Mouse (Mus musculus): ENCODE data around the gene Myh7b. TPM values are rescaled to one million over a fixed set of nuclear protein-coding genes. Genes with fewer than 3 reads are reported as not detected.

Myh7b gene
- polyA plus RNA-seq, 1 experiment from 2014 or later = 0.61 TPM

DNA sequence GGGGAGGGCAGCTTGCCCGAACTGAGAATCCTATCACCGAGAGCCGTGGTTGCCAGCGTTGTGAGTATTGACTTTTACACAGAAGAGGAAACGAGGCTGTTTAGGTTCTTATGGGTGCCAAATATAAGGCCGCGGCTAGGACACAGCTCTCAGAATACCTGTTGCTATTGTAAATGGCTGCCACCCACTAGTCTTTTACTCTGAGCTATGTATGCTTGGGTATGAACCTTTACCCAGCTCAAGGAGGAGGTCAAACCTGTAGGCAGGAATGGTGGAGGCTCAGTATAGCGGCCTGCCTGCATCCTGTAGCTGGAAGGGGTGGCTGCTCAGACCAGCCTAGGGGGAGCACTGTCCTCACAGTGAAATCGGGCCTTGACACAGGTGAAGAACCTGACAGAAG, 17.1 kb downstream of the Myh7b start:
- Histone ChIP-seq H3K9ac (no peak overlapping the region), H3K36me3 (peaks cover 19% of the 10 kb centered on the region), H3K27ac (no peak overlapping the region), H3K9me3 (replicated peaks) (no peaks in the 10 kb centered on the region), H3K4me1 (peaks cover 32% of the 10 kb centered on the region), H3K4me2 (replicated peaks) (no peak overlapping the region), H3K4me3 (no peak overlapping the region), H3K27me3 (peaks cover 78% of the 10 kb centered on the region)
- WGBS = 79% methylated on average over 9 of the region's 9 CpGs
- ATAC-seq (ENCODE audit: low FRiP score) = no peak

DNA sequence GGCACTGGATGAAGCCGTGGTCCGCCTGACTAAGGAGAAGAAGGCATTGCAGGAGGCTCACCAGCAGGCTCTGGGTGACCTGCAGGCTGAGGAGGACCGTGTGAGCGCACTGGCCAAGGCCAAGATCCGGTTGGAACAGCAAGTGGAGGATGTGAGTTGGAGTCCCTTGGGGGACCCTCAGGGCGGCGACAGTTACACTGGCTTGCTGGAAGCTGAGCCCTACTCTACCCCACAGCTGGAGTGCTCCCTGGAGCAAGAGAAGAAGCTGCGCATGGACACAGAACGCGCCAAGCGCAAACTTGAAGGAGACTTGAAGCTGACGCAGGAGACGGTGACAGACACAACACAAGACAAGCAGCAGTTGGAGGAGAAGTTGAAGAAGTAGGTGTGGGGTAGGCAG, 17.5 kb downstream of the Myh7b start:
- no peak overlapping the region for H3K4me2 ChIP-seq (replicated peaks)
- no peak overlapping the region for H3K27ac ChIP-seq
- no peak overlapping the region for H3K4me3 ChIP-seq
- no peaks in the 10 kb centered on the region for H3K9me3 ChIP-seq (replicated peaks)
- no peak for ATAC-seq (ENCODE audit: low FRiP score)
- peaks cover 23% of the 10 kb centered on the region for H3K36me3 ChIP-seq
- H3K27me3 ChIP-seq = peaks cover 82% of the 10 kb centered on the region
- peaks cover 32% of the 10 kb centered on the region for H3K4me1 ChIP-seq
- H3K9ac ChIP-seq = no peak overlapping the region
- WGBS = 73% methylated on average over 13 of the region's 13 CpGs

DNA sequence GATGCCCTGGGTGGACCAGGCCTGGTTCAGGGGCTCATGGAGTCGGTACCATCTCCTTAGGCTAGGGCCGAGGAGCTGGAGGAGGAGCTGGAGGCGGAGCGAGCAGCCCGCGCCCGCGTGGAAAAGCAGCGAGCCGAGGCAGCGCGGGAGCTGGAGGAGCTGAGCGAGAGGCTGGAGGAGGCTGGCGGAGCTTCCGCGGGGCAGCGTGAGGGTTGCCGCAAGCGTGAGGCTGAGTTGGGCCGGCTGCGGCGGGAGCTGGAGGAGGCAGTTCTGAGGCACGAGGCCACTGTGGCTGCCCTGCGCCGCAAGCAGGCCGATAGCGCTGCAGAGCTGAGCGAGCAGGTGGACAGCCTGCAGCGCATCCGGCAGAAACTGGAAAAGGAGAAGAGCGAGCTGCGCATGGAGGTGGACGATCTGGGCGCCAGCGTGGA, 18.2 kb downstream of the Myh7b start:
- peaks cover 31% of the 10 kb centered on the region for H3K36me3 ChIP-seq
- H3K27me3 ChIP-seq = peaks cover 87% of the 10 kb centered on the region
- H3K9me3 ChIP-seq (replicated peaks) = no peaks in the 10 kb centered on the region
- peak overlapping the region; percentile 62 for H3K9ac ChIP-seq
- H3K4me2 ChIP-seq (replicated peaks) = peak overlapping the region; percentile 62
- peak; percentile 12; the same call in 1 of the 2 replicates for ATAC-seq (ENCODE audit: low FRiP score)
- peaks cover 32% of the 10 kb centered on the region for H3K4me1 ChIP-seq
- 3% methylated on average over 34 of the region's 35 CpGs for WGBS
- H3K4me3 ChIP-seq = peak overlapping the region; percentile 28
- H3K27ac ChIP-seq = no peak overlapping the region

DNA sequence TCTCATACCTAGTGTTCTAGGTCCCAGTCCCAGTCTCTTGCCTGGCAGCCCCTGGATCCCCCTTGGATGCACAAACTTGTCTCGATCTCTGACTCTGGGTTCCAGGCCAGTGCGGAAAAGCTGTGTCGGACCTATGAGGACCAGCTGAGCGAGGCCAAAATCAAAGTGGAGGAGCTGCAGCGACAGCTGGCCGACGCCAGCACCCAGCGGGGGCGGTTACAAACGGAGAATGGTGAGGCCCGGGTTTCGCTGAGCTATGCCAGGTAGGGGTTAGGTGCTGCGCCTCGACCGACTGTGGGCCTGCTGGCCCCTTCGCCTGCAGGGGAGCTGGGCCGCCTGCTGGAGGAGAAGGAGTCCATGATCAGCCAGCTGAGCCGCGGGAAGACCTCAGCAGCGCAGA, 19.1 kb downstream of the Myh7b start:
- no peak for ATAC-seq (ENCODE audit: low FRiP score)
- Histone ChIP-seq H3K36me3 (peaks cover 40% of the 10 kb centered on the region), H3K4me3 (no peak overlapping the region), H3K9ac (no peak overlapping the region), H3K27ac (no peak overlapping the region), H3K4me2 (replicated peaks) (no peak overlapping the region), H3K4me1 (peaks cover 32% of the 10 kb centered on the region), H3K9me3 (replicated peaks) (no peaks in the 10 kb centered on the region), H3K27me3 (peaks cover 87% of the 10 kb centered on the region)
- WGBS = 17% methylated on average over 20 of the region's 20 CpGs

DNA sequence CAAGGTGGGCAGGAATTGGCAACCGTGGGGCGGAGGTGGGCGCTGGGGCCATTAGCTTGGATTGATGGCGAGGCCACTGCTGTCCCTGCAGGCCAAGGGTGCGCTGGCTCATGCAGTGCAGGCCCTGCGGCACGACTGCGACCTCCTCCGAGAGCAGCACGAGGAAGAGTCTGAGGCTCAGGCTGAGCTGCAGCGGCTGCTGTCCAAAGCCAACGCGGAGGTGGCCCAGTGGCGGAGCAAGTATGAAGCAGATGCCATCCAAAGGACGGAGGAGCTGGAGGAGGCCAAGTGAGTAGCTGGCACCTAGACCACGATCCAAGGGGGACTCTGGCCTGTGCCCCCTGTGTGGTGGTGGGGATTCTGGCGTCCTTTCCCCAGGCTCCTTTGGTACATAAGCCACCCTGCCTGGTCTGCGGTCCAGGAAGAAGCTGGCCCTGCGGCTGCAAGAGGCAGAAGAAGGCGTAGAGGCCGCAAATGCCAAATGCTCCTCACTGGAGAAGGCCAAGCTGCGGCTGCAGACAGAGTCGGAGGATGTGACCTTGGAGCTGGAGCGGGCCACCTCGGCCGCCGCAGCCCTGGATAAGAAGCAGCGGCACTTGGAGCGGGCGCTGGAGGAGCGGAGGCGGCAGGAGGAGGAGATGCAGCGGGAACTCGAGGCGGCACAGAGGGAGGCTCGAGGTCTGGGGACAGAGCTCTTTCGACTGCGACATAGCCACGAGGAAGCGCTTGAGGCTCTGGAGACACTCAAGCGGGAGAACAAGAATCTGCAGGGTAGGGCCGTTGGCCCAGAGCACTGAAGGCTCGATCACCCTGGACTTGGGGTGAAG, 19.8 kb downstream of the Myh7b start:
- Histone ChIP-seq H3K4me1 (peaks cover 32% of the 10 kb centered on the region), H3K4me2 (replicated peaks) (no peak overlapping the region), H3K27me3 (peaks cover 81% of the 10 kb centered on the region), H3K9me3 (replicated peaks) (no peaks in the 10 kb centered on the region), H3K27ac (no peak overlapping the region), H3K9ac (0 out of 2 replicates have a peak overlapping the region, but pooled peaks have one; percentile 13), H3K4me3 (no peak overlapping the region), H3K36me3 (peaks cover 46% of the 10 kb centered on the region)
- 18% methylated on average over 43 of the region's 43 CpGs for WGBS
- no peak for ATAC-seq (ENCODE audit: low FRiP score)

DNA sequence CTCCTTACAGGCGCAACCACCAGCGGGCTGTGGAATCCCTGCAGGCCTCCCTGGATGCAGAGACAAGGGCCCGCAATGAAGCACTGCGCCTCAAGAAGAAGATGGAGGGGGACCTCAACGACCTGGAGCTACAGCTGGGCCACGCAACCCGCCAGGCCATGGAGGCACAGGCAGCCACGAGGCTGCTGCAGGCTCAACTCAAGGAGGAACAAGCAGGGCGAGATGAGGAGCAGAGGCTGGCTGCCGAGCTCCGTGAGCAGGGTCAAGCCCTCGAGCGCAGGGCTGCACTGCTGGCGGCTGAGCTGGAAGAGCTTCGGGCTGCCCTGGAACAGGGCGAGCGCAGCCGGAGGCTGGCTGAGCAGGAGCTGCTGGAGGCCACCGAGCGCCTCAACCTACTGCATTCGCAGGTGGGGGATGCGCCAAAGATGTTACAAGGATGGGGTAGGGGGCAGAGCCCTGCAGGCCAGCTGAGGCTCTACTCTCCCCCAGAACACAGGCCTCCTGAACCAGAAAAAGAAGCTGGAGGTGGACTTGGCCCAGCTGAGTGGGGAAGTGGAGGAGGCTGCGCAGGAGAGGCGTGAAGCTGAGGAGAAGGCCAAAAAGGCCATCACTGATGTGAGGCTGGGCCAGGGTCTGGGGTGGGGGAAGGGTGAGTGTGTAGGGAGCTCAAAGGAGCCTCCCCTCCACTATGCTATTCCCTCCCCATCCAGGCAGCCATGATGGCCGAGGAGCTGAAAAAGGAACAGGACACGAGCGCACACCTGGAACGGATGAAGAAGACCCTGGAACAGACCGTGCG, 21.3 kb downstream of the Myh7b start:
- no peak overlapping the region for H3K4me3 ChIP-seq
- H3K9me3 ChIP-seq (replicated peaks) = no peaks in the 10 kb centered on the region
- H3K27me3 ChIP-seq = peaks cover 71% of the 10 kb centered on the region
- peaks cover 61% of the 10 kb centered on the region for H3K36me3 ChIP-seq
- H3K9ac ChIP-seq = no peak overlapping the region
- 70% methylated on average over 30 of the region's 30 CpGs for WGBS
- no peak overlapping the region for H3K4me2 ChIP-seq (replicated peaks)
- peaks cover 25% of the 10 kb centered on the region for H3K4me1 ChIP-seq
- no peak for ATAC-seq (ENCODE audit: low FRiP score)
- H3K27ac ChIP-seq = no peak overlapping the region

DNA sequence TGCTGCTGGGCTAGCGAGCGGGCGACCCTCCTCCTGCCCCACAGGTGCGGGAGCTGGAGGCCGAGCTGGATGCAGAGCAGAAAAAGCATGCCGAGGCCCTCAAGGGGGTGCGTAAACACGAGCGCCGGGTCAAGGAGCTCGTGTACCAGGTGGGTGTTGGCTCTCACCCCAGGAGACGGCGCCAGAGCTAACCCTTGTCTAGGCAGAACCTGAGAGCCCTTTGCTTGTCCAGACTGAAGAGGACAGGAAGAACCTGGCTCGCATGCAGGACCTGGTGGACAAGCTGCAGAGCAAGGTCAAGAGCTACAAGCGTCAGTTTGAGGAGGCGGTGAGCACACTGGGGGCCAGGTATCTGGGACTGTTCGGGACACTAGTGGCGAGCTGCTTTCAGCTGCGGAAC, 22.1 kb downstream of the Myh7b start:
- peaks cover 25% of the 10 kb centered on the region for H3K4me1 ChIP-seq
- no peak for ATAC-seq (ENCODE audit: low FRiP score)
- H3K4me3 ChIP-seq = no peak overlapping the region
- peaks cover 69% of the 10 kb centered on the region for H3K36me3 ChIP-seq
- H3K27me3 ChIP-seq = peaks cover 63% of the 10 kb centered on the region
- H3K9me3 ChIP-seq (replicated peaks) = no peaks in the 10 kb centered on the region
- H3K27ac ChIP-seq = no peak overlapping the region
- 74% methylated on average over 19 of the region's 19 CpGs for WGBS
- H3K4me2 ChIP-seq (replicated peaks) = no peak overlapping the region
- H3K9ac ChIP-seq = no peak overlapping the region

DNA sequence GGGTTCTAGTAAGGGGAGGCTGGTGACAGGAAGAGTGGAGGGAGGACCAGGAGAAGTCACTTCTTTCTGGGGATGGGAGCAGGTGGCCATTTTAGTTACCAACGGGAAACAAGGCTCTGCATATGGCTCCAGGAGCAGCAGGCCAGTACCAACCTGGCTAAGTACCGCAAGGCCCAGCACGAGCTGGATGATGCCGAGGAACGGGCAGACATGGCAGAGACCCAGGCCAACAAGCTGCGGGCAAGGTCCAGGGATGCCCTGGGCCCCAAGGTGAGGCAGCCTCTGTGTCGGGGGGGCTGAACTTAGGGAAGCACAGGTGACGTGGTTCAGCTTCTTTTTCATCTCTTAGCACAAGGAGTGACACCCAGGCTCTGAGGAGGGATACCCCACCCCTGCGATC, 22.7 kb downstream of the Myh7b start:
- ATAC-seq (ENCODE audit: low FRiP score) = no peak
- Histone ChIP-seq H3K27ac (no peak overlapping the region), H3K27me3 (peaks cover 57% of the 10 kb centered on the region), H3K4me2 (replicated peaks) (no peak overlapping the region), H3K4me3 (no peak overlapping the region), H3K4me1 (peaks cover 25% of the 10 kb centered on the region), H3K36me3 (peaks cover 74% of the 10 kb centered on the region), H3K9me3 (replicated peaks) (no peaks in the 10 kb centered on the region), H3K9ac (no peak overlapping the region)
- 91% methylated on average over 9 of the region's 9 CpGs for WGBS

DNA sequence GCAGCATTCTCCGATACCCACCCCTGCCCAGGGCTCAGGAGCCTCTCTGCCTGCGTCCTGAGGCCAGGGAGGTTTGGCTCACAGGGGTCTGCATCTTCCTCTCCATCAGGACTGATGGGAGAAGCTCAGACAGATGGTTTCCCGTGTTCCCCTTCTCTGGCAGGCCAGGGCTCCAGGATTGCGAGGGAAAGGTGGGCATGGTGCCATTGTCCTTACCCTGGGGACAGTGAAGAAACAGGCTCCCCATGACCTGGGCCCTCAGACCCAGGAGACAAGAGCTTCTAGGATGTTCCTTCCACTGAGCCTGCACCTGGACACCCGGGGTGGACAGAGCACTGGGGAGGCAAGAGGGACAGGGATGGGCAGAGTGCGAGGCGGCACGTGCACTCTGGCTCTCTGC, 23.6 kb downstream of the Myh7b start:
- no peak overlapping the region for H3K27ac ChIP-seq
- no peaks in the 10 kb centered on the region for H3K9me3 ChIP-seq (replicated peaks)
- peaks cover 82% of the 10 kb centered on the region for H3K36me3 ChIP-seq
- WGBS = 91% methylated on average over 8 of the region's 8 CpGs
- ATAC-seq (ENCODE audit: low FRiP score) = no peak
- peaks cover 48% of the 10 kb centered on the region for H3K27me3 ChIP-seq
- peaks cover 20% of the 10 kb centered on the region for H3K4me1 ChIP-seq
- H3K4me3 ChIP-seq = no peak overlapping the region
- no peak overlapping the region for H3K9ac ChIP-seq
- no peak overlapping the region for H3K4me2 ChIP-seq (replicated peaks)

DNA sequence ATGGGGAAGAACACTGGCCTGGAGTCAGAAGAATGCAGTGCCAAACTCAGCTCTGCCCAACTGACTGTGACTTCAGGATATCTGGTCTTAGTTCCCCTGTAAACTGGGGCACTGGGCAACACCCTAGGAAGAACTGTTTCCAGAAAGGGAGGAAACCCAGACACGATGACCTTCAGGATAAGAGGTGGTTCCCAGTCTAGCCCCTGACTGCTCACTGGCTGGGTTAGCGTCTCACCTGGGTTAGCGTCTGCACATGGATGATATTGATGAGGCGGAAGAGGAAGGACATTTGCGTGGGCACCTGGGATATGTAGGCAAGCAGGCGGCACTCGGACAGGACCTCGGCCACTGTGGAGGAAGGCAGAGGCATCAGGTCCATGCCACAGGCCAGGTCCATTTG, 24.9 kb downstream of the Myh7b start:
- Histone ChIP-seq H3K9me3 (replicated peaks) (no peaks in the 10 kb centered on the region), H3K4me1 (peaks cover 6% of the 10 kb centered on the region), H3K27ac (no peak overlapping the region), H3K9ac (no peak overlapping the region), H3K27me3 (peaks cover 34% of the 10 kb centered on the region), H3K36me3 (peaks cover 93% of the 10 kb centered on the region), H3K4me3 (no peak overlapping the region), H3K4me2 (replicated peaks) (no peak overlapping the region)
- no peak for ATAC-seq (ENCODE audit: low FRiP score)
- WGBS = 94% methylated on average over 8 of the region's 8 CpGs

DNA sequence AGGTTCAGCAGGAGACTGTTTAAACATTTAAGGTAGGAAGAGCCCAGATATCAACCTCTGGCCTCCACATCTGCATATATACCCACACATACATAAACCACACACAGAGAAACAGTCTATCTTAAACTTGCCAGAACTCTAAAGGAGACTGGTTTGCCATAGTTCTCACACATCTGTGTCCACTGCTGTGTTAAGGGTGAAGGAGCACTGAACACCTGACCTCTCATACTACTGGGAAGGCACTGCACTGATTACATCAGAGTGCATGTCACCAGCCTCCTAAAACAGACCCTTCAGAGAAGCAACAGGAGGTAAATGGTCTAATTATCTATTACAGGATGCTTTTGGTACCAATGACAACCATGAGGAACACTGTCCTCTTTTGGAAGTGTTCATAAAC, 25.9 kb downstream of the Myh7b start:
- Histone ChIP-seq H3K36me3 (peaks cover 97% of the 10 kb centered on the region), H3K27me3 (peaks cover 25% of the 10 kb centered on the region), H3K4me2 (replicated peaks) (no peak overlapping the region), H3K9me3 (replicated peaks) (no peaks in the 10 kb centered on the region), H3K27ac (no peak overlapping the region), H3K4me1 (no peaks in the 10 kb centered on the region; the same call in 1 of the 2 replicates), H3K9ac (no peak overlapping the region), H3K4me3 (no peak overlapping the region)
- no peak for ATAC-seq (ENCODE audit: low FRiP score)

DNA sequence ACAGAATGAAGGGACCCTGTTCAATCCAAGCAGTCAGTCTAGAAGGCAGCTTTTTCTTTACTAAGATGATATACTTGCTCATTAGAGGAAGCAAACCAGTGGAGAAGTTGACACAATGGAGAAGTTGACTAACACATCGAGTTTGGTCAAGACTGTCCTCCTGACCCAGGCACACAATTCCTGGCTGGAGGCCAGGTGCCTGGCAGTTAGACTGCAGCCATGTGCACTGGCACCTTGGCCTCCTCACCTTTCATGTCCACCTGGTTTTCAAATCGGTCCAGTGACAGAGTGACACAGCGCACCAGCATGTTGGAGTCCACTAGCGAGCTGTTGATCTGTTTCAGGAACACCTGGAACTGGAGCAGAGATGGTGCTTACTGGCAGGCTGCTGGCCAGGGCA, 26.4 kb downstream of the Myh7b start:
- Histone ChIP-seq H3K27me3 (peaks cover 20% of the 10 kb centered on the region), H3K9ac (no peak overlapping the region), H3K36me3 (peaks cover 96% of the 10 kb centered on the region), H3K4me1 (no peaks in the 10 kb centered on the region; the same call in 1 of the 2 replicates), H3K4me2 (replicated peaks) (no peak overlapping the region), H3K27ac (no peak overlapping the region), H3K9me3 (replicated peaks) (no peaks in the 10 kb centered on the region), H3K4me3 (no peak overlapping the region)
- ATAC-seq (ENCODE audit: low FRiP score) = no peak
- whole genome bisulfite sequencing = 89% methylated on average over 4 of the region's 4 CpGs
